8 mouse cellular contexts compared by ENCODE assay signal in the genomic region with DNA sequence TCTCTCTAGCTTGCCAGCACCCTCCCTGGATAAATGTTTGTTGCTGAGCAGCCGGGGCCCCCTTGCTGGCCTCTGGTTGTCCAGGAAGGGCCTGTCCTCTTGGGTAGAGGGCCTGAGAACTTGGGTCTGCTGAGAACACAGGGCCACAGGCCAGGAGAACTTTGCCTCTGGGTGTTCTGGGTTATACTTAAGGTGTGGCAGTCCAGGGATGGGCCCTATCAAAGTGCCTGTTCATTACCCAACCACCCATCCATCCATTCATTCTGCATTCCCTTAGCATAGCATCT. TPM values are rescaled to one million over a fixed set of nuclear protein-coding genes. Genes with fewer than 3 reads are reported as not detected.
DNase-seq lines count a peak whose midpoint lies in the region; ATAC-seq and TF ChIP-seq lines count a peak whose summit lies in the region.

No protein-coding gene starts in this region.

- H3K27ac ChIP-seq in cerebellum, adult 2 months (ENCODE audit: insufficient read depth, low read length), result peak overlapping the region; percentile 3; the same call in 1 of the 2 replicates
- peak overlapping the region; percentile 91 for H3K27ac ChIP-seq in limb, embryonic 15.5 days
- H3K27ac ChIP-seq in stomach, embryonic 16.5 days (ENCODE audit: low read length), result peak overlapping the region; percentile 95

- H3K9ac ChIP-seq in limb, embryonic 15.5 days, result peak overlapping the region; percentile 67
- H3K9ac ChIP-seq in stomach, embryonic 16.5 days (ENCODE audit: low read length), result peak overlapping the region; percentile 86

- DNase-seq in cerebellum, adult 2 months, result no peak
- no peak for DNase-seq in cerebellum, postnatal 4 days (ENCODE audit: low spot score in 2 of 2)
- DNase-seq in layer of hippocampus, postnatal 10 days (ENCODE audit: low spot score in 2 of 2), result no peak

- H3K9me3 ChIP-seq in megakaryocyte, embryonic 14.5 days, result peaks cover 7% of the 10 kb centered on the region; the same call in 1 of the 2 replicates
- H3K9me3 ChIP-seq in limb, embryonic 15.5 days, result no peaks in the 10 kb centered on the region
- H3K9me3 ChIP-seq in stomach, embryonic 16.5 days (replicated peaks; ENCODE audit: control insufficient read depth, low read length), result no peaks in the 10 kb centered on the region

- no peaks in the 10 kb centered on the region for H3K27me3 ChIP-seq in cerebellum, adult 2 months (ENCODE audit: control insufficient read depth, insufficient read depth, low read length)
- H3K27me3 ChIP-seq in megakaryocyte, embryonic 14.5 days (replicated peaks), result no peaks in the 10 kb centered on the region
- no peaks in the 10 kb centered on the region for H3K27me3 ChIP-seq in limb, embryonic 15.5 days
- no peaks in the 10 kb centered on the region for H3K27me3 ChIP-seq in stomach, embryonic 16.5 days (ENCODE audit: control insufficient read depth, insufficient read depth, low read length)

- ATAC-seq in megakaryocyte, adult 5-6 weeks (ENCODE audit: poor library complexity, severe bottlenecking), result no peak
- no peak for ATAC-seq in limb, embryonic 15.5 days (ENCODE audit: insufficient number of reproducible peaks, low FRiP score, low TSS enrichment, low read depth)
- ATAC-seq in stomach, embryonic 16.5 days (ENCODE audit: insufficient read depth, low FRiP score), result no peak
- no peak for ATAC-seq in megakaryocyte progenitor cell, adult 5-6 weeks (replicated peaks; ENCODE audit: poor library complexity)

- no peak for TF ChIP-seq CTCF in cerebellum, adult 2 months (IDR thresholded peaks at IDR 0.05; ENCODE audit: borderline replicate concordance, insufficient read depth, low read depth, low read length)

- H3K36me3 ChIP-seq in megakaryocyte, embryonic 14.5 days (replicated peaks; ENCODE audit: low read length), result peaks cover 55% of the 10 kb centered on the region
- H3K36me3 ChIP-seq in limb, embryonic 15.5 days, result peaks cover 26% of the 10 kb centered on the region
- 0 out of 2 replicates have a peak, but pooled peaks cover 3% of the 10 kb centered on the region for H3K36me3 ChIP-seq in stomach, embryonic 16.5 days (ENCODE audit: control insufficient read depth, insufficient read depth, low read length)

- H3K4me2 ChIP-seq in limb, embryonic 15.5 days, result peak overlapping the region; percentile 95
- peak overlapping the region; percentile 86 for H3K4me2 ChIP-seq in stomach, embryonic 16.5 days (ENCODE audit: low read depth, low read length)

- no peak for TF ChIP-seq POLR2A in cerebellum, adult 2 months (IDR thresholded peaks at IDR 0.05; ENCODE audit: borderline replicate concordance, insufficient read depth, low read length)

- H3K4me1 ChIP-seq in cerebellum, adult 2 months (ENCODE audit: control insufficient read depth, insufficient read depth, low read length), result peaks cover 13% of the 10 kb centered on the region
- H3K4me1 ChIP-seq in megakaryocyte, embryonic 14.5 days, result peaks cover 61% of the 10 kb centered on the region
- peaks cover 27% of the 10 kb centered on the region for H3K4me1 ChIP-seq in limb, embryonic 15.5 days
- peaks cover 8% of the 10 kb centered on the region for H3K4me1 ChIP-seq in stomach, embryonic 16.5 days (ENCODE audit: control insufficient read depth, insufficient read depth, low read length)

- 39% methylated on average over 1 of the region's 1 CpGs for WGBS in cerebellum, adult 2 months
- 57% methylated on average over 1 of the region's 1 CpGs for WGBS in limb, embryonic 15.5 days
- WGBS in stomach, embryonic 16.5 days, result 11% methylated on average over 1 of the region's 1 CpGs

- H3K4me3 ChIP-seq in cerebellum, adult 2 months (replicated peaks; ENCODE audit: insufficient read depth, low read depth, low read length), result peak overlapping the region; percentile 67
- peak overlapping the region; percentile 96 for H3K4me3 ChIP-seq in megakaryocyte, embryonic 14.5 days (replicated peaks)
- H3K4me3 ChIP-seq in limb, embryonic 15.5 days, result peak overlapping the region; percentile 84
- peak overlapping the region; percentile 93 for H3K4me3 ChIP-seq in stomach, embryonic 16.5 days (replicated peaks; ENCODE audit: low read length)

RNA-seq across cellular contexts. Expression of gene Dolpp1, which starts 1.3 kb away (rescaled TPM):
- polyA plus RNA-seq in cerebellum, adult 2 months (2012; rRNA removed), result 50.5 and 55.9 TPM in 2 replicates
- polyA plus RNA-seq in megakaryocyte, embryonic 14.5 days (2012; ENCODE audit: insufficient read depth, low replicate concordance), result 24.4 and 42.0 TPM in 2 replicates
- 5.3 and 6.0 TPM in 2 replicates for total RNA-seq in megakaryocyte, adult 5-6 weeks (2015)
- total RNA-seq in megakaryocyte, adult 5-6 weeks (2017), result 11.5 and 16.8 TPM in 2 replicates
- polyA plus RNA-seq in limb, embryonic 15.5 days (2015; fragmentation: Nextera tagmentation; extraction: Ambion mirVana), result 35.5 and 35.8 TPM in 2 replicates
- polyA plus RNA-seq in stomach, embryonic 16.5 days (2015; fragmentation: Nextera tagmentation; extraction: Ambion mirVana), result 39.0 and 45.8 TPM in 2 replicates
- total RNA-seq in megakaryocyte progenitor cell, adult 5-6 weeks (2015), result 4.0 and 8.1 TPM in 2 replicates
- total RNA-seq in megakaryocyte progenitor cell, adult 5-6 weeks (2017), result 16.3 and 26.0 TPM in 2 replicates
- 10 to 100 TPM; 31.7 to 37.4 TPM for total RNA-seq in layer of hippocampus, postnatal 10 days (2021)

RNA-seq across cellular contexts. Expression of gene Crat, which starts 22.3 kb away (rescaled TPM):
- 50.9 and 52.1 TPM in 2 replicates for polyA plus RNA-seq in cerebellum, adult 2 months (2012; rRNA removed)
- polyA plus RNA-seq in megakaryocyte, embryonic 14.5 days (2012; ENCODE audit: insufficient read depth, low replicate concordance), result 55.0 and 64.0 TPM in 2 replicates
- total RNA-seq in megakaryocyte, adult 5-6 weeks (2015), result 26.2 and 29.6 TPM in 2 replicates
- 13.9 and 14.2 TPM in 2 replicates for total RNA-seq in megakaryocyte, adult 5-6 weeks (2017)
- polyA plus RNA-seq in limb, embryonic 15.5 days (2015; fragmentation: Nextera tagmentation; extraction: Ambion mirVana), result 23.9 and 37.6 TPM in 2 replicates
- polyA plus RNA-seq in stomach, embryonic 16.5 days (2015; fragmentation: Nextera tagmentation; extraction: Ambion mirVana), result 27.7 and 29.0 TPM in 2 replicates
- total RNA-seq in megakaryocyte progenitor cell, adult 5-6 weeks (2015), result 21.2 and 31.7 TPM in 2 replicates
- total RNA-seq in megakaryocyte progenitor cell, adult 5-6 weeks (2017), result 8.4 and 9.1 TPM in 2 replicates
- total RNA-seq in layer of hippocampus, postnatal 10 days (2021), result 10 to 100 TPM; 39.0 to 41.9 TPM

RNA-seq across cellular contexts. Expression of gene Ptpa, which starts 22.5 kb away (rescaled TPM):
- 204 and 207 TPM in 2 replicates for polyA plus RNA-seq in cerebellum, adult 2 months (2012; rRNA removed)
- polyA plus RNA-seq in megakaryocyte, embryonic 14.5 days (2012; ENCODE audit: insufficient read depth, low replicate concordance), result 473 and 551 TPM in 2 replicates
- 68.9 and 69.0 TPM in 2 replicates for total RNA-seq in megakaryocyte, adult 5-6 weeks (2015)
- total RNA-seq in megakaryocyte, adult 5-6 weeks (2017), result 44.3 and 45.9 TPM in 2 replicates
- polyA plus RNA-seq in limb, embryonic 15.5 days (2015; fragmentation: Nextera tagmentation; extraction: Ambion mirVana), result 137 and 149 TPM in 2 replicates
- 138 and 146 TPM in 2 replicates for polyA plus RNA-seq in stomach, embryonic 16.5 days (2015; fragmentation: Nextera tagmentation; extraction: Ambion mirVana)
- total RNA-seq in megakaryocyte progenitor cell, adult 5-6 weeks (2015), result 75.9 and 90.4 TPM in 2 replicates
- total RNA-seq in megakaryocyte progenitor cell, adult 5-6 weeks (2017), result 63.0 and 63.3 TPM in 2 replicates
- 100 to 1,000 TPM; 144 to 159 TPM for total RNA-seq in layer of hippocampus, postnatal 10 days (2021)

RNA-seq across cellular contexts. Expression of gene Miga2, which starts 29.3 kb away (rescaled TPM):
- 108 and 114 TPM in 2 replicates for polyA plus RNA-seq in cerebellum, adult 2 months (2012; rRNA removed)
- 7.8 and 15.0 TPM in 2 replicates for polyA plus RNA-seq in megakaryocyte, embryonic 14.5 days (2012; ENCODE audit: insufficient read depth, low replicate concordance)
- 2.0 and 2.1 TPM in 2 replicates for total RNA-seq in megakaryocyte, adult 5-6 weeks (2015)
- 2.7 and 5.2 TPM in 2 replicates for total RNA-seq in megakaryocyte, adult 5-6 weeks (2017)
- polyA plus RNA-seq in limb, embryonic 15.5 days (2015; fragmentation: Nextera tagmentation; extraction: Ambion mirVana), result 23.3 and 23.9 TPM in 2 replicates
- polyA plus RNA-seq in stomach, embryonic 16.5 days (2015; fragmentation: Nextera tagmentation; extraction: Ambion mirVana), result 26.2 and 26.3 TPM in 2 replicates
- 4.2 and 5.0 TPM in 2 replicates for total RNA-seq in megakaryocyte progenitor cell, adult 5-6 weeks (2015)
- total RNA-seq in megakaryocyte progenitor cell, adult 5-6 weeks (2017), result 11.7 and 12.3 TPM in 2 replicates
- total RNA-seq in layer of hippocampus, postnatal 10 days (2021), result 100 to 1,000 TPM; 101 to 112 TPM

RNA-seq across cellular contexts. Expression of gene Sh3glb2, which starts 34.2 kb away (rescaled TPM):
- 509 and 525 TPM in 2 replicates for polyA plus RNA-seq in cerebellum, adult 2 months (2012; rRNA removed)
- polyA plus RNA-seq in megakaryocyte, embryonic 14.5 days (2012; ENCODE audit: insufficient read depth, low replicate concordance), result 45.5 and 81.3 TPM in 2 replicates
- 14.9 and 16.5 TPM in 2 replicates for total RNA-seq in megakaryocyte, adult 5-6 weeks (2015)
- total RNA-seq in megakaryocyte, adult 5-6 weeks (2017), result 20.4 and 24.3 TPM in 2 replicates
- polyA plus RNA-seq in limb, embryonic 15.5 days (2015; fragmentation: Nextera tagmentation; extraction: Ambion mirVana), result 87.5 and 88.5 TPM in 2 replicates
- polyA plus RNA-seq in stomach, embryonic 16.5 days (2015; fragmentation: Nextera tagmentation; extraction: Ambion mirVana), result 107 and 118 TPM in 2 replicates
- 16.1 and 16.7 TPM in 2 replicates for total RNA-seq in megakaryocyte progenitor cell, adult 5-6 weeks (2015)
- 23.4 and 24.8 TPM in 2 replicates for total RNA-seq in megakaryocyte progenitor cell, adult 5-6 weeks (2017)
- total RNA-seq in layer of hippocampus, postnatal 10 days (2021), result 100 to 1,000 TPM; 209 to 233 TPM

Comparison
In these comparisons a context has a peak if more than half of its experiments do, and no peak if none do; other contexts are left out.
1. H3K27ac ChIP-seq: peak in every context shown above with its lines; median percentile 95 in stomach, embryonic 16.5 days; 91 in limb, embryonic 15.5 days; 3 in cerebellum, adult 2 months.